Mouse (Mus musculus) layer of hippocampus, adult 2 months (tissue): ENCODE data around the gene Hist1h2ak. TPM values are rescaled to one million over a fixed set of nuclear protein-coding genes. Genes with fewer than 3 reads are reported as not detected.

Experiments used
- DNase-seq, 2 experiments: peaks; one replicate each; pipeline ENCODE4 v3.0.0; 2022; ENCODE audit warnings: low spot score in 2 of 2
- H3K27ac ChIP-seq: fragments of 200-600 bp; 2 replicates; pipeline ENCODE4 v1.8.1; 2022
- H3K4me3 ChIP-seq: fragments of 200-600 bp; 2 replicates; pipeline ENCODE4 v1.8.1; 2022; ENCODE audit warnings: mild to moderate bottlenecking
- CTCF ChIP-seq: fragments of 200-600 bp; conservative IDR thresholded peaks from 2 replicates; pipeline ENCODE4 v1.8.1; 2022; ENCODE audit warnings: antibody characterized with exemption, mild to moderate bottlenecking, moderate library complexity
- total RNA-seq, 2 experiments: library from RNA; stranded (reverse); gene quantifications; 2 replicates each; pipeline ENCODE4 v1.2.3; 2021

Gene Hist1h2ak
- total RNA-seq, 2 experiments from 2014 or later = 15.1 TPM

GRCm38 (mm10) chr13:21751417-21751816 is 2.2 kb downstream of the Hist1h2ak start:
- H3K27ac ChIP-seq = no peak overlapping the region
- no peak for TF ChIP-seq CTCF
- DNase-seq = no peak
- no peak overlapping the region for H3K4me3 ChIP-seq

GRCm38 (mm10) chr13:21750159-21751017 is 3.2 kb downstream of the Hist1h2ak start, which contains the start of gene Hist1h4k:
TSS of gene Hist1h4k (minus strand) at chr13:21750505.
- peak within 1 kb of the TSS; percentile 68 for H3K4me3 ChIP-seq
- peak within 1 kb of the TSS; percentile 57 for H3K27ac ChIP-seq
- peak; percentile 91 to 94 for DNase-seq

- peak overlapping the region; percentile 48; the same call in 1 of the 2 replicates for H3K27ac ChIP-seq
- no peak for TF ChIP-seq CTCF
- no peak for DNase-seq
- H3K4me3 ChIP-seq = peak overlapping the region; percentile 68
Observed at GRCm38 (mm10) chr13:21749387-21750158, 4.1 kb downstream of the Hist1h2ak start.

- TF ChIP-seq CTCF = no peak
- DNase-seq = no peak
- Histone ChIP-seq H3K27ac (no peak overlapping the region), H3K4me3 (no peak overlapping the region)
Observed at GRCm38 (mm10) chr13:21745006-21745405, 8.6 kb downstream of the Hist1h2ak start.

GRCm38 (mm10) chr13:21734906-21735767 is 18.5 kb downstream of the Hist1h2ak start, which contains the start of gene Hist1h4j:
TSS of gene Hist1h4j (plus strand) at chr13:21735064.
- H3K4me3 ChIP-seq = peak within 1 kb of the TSS; percentile 67
- H3K27ac ChIP-seq = peak within 1 kb of the TSS; percentile 84
- DNase-seq = peak; percentile 71 to 79

- H3K27ac ChIP-seq = peak overlapping the region; percentile 84
- peak overlapping the region; percentile 67 for H3K4me3 ChIP-seq
- TF ChIP-seq CTCF = peak; percentile 90
- DNase-seq = peak; percentile 76 to 79
Observed at GRCm38 (mm10) chr13:21734010-21734905, 19.4 kb downstream of the Hist1h2ak start.

- no peak overlapping the region for H3K4me3 ChIP-seq
- H3K27ac ChIP-seq = no peak overlapping the region
- TF ChIP-seq CTCF = no peak
- DNase-seq = no peak
Observed at GRCm38 (mm10) chr13:21733466-21733865, 20.2 kb downstream of the Hist1h2ak start.

- no peak for TF ChIP-seq CTCF
- DNase-seq = no peak
- Histone ChIP-seq H3K27ac (no peak overlapping the region), H3K4me3 (no peak overlapping the region)
Observed at GRCm38 (mm10) chr13:21729544-21729943, 24.1 kb downstream of the Hist1h2ak start.

- DNase-seq = no peak
- Histone ChIP-seq H3K27ac (no peak overlapping the region), H3K4me3 (no peak overlapping the region)
- TF ChIP-seq CTCF = no peak
Observed at GRCm38 (mm10) chr13:21727948-21728572, 25.6 kb downstream of the Hist1h2ak start.

- no peak for DNase-seq
- Histone ChIP-seq H3K4me3 (no peak overlapping the region), H3K27ac (no peak overlapping the region)
- no peak for TF ChIP-seq CTCF
Observed at GRCm38 (mm10) chr13:21722993-21723836, 30.4 kb downstream of the Hist1h2ak start.
